Mouse (Mus musculus) limb, embryonic 12.5 days (tissue): ENCODE data around the gene Cmtm1. TPM values are rescaled to one million over a fixed set of nuclear protein-coding genes. Genes with fewer than 3 reads are reported as not detected.
"Not testable (repeated sequence)": the region's sequence is repeated elsewhere in the genome, so short reads cannot be mapped to it uniquely, and the experiment has no call there.

ENCODE experiments used
- ATAC-seq: fragments of 200-750 bp; cut with Nextera tagmentation; 2 replicates; pipeline ENCODE4 v1.8.0; 2017; ENCODE audit warnings: low read depth, moderate TSS enrichment; ENCODE audit not compliant: insufficient number of reproducible peaks, insufficient read depth, low FRiP score, low TSS enrichment
- H3K27ac ChIP-seq: fragments of 300-500 bp; sonication (generic); 2 replicates; pipeline ENCODE4 v1.5.1; 2016; ENCODE audit warnings: mild to moderate bottlenecking, moderate library complexity
- H3K27me3 ChIP-seq: fragments of 300-500 bp; sonication (generic); 2 replicates; pipeline ENCODE4 v1.6.1; 2016; ENCODE audit warnings: mild to moderate bottlenecking, moderate library complexity
- H3K36me3 ChIP-seq: fragments of 300-500 bp; sonication (generic); 2 replicates; pipeline ENCODE4 v1.6.1; 2016; ENCODE audit warnings: mild to moderate bottlenecking, moderate library complexity
- H3K4me1 ChIP-seq: fragments of 300-500 bp; sonication (generic); replicated peaks from 2 replicates; pipeline ENCODE4 v1.6.1; 2016
- H3K4me2 ChIP-seq: fragments of 300-500 bp; sonication (generic); 2 replicates; pipeline ENCODE4 v1.6.1; 2016; ENCODE audit warnings: mild to moderate bottlenecking, moderate library complexity
- H3K4me3 ChIP-seq: fragments of 300-500 bp; sonication (generic); replicated peaks from 2 replicates; pipeline ENCODE4 v1.5.1; 2016; ENCODE audit warnings: mild to moderate bottlenecking
- H3K9ac ChIP-seq: fragments of 300-500 bp; sonication (generic); replicated peaks from 2 replicates; pipeline ENCODE4 v1.6.1; 2016; ENCODE audit warnings: mild to moderate bottlenecking, moderate library complexity
- H3K9me3 ChIP-seq: fragments of 300-500 bp; sonication (generic); 2 replicates; pipeline ENCODE4 v1.6.1; 2016; ENCODE audit warnings: mild to moderate bottlenecking, moderate library complexity
- WGBS: fragments of 180-500 bp; shearing (Covaris S2); methylation state at CpG from one replicate; pipeline ENCODE4 v1.1.7; 2016; 5-methylcytosine and 5-hydroxymethylcytosine counted together
- polyA plus RNA-seq: library from polyadenylated mRNA; unstranded; fragments of >200 nt; fragmentation: Nextera tagmentation; extraction: Ambion mirVana; gene quantifications from 2 replicates; pipeline ENCODE4 v1.2.1, GENCODE M21; 2016

The Cmtm1 gene
- polyA plus RNA-seq, 1 experiment from 2014 or later: not detected

DNA sequence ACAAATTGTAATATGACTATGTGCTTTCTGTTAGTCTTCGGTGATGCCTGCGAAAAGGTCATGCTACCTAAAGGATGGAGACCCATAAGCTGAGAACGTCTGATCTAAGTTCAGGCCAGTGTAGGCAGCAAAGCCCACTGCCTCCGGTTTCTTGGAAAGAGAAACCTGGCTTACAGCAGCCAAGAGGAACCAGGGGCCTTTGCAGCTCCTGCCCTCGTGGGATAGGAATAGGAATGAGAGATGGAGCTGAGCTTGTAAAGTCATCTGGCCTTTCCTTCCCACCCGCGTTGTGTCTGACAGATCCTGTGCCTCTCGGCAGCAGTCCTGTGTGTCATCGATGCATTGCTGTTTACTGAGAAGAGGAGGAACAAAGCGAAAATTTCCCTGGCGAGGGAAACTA lies 11.3 kb upstream of the Cmtm1 start, which contains the start of gene Gm11020:
Gene Gm11020 (plus strand): TSS at position 301 of the 400 bp plus-strand sequence.
- H3K27ac ChIP-seq, H3K4me2 ChIP-seq, H3K9ac ChIP-seq, H3K27me3 ChIP-seq, H3K4me1 ChIP-seq, H3K36me3 ChIP-seq, H3K4me3 ChIP-seq, ATAC-seq, H3K9me3 ChIP-seq: not testable (repeated sequence)
- 79% methylated on average over 11 of the region's 11 CpGs for WGBS

DNA sequence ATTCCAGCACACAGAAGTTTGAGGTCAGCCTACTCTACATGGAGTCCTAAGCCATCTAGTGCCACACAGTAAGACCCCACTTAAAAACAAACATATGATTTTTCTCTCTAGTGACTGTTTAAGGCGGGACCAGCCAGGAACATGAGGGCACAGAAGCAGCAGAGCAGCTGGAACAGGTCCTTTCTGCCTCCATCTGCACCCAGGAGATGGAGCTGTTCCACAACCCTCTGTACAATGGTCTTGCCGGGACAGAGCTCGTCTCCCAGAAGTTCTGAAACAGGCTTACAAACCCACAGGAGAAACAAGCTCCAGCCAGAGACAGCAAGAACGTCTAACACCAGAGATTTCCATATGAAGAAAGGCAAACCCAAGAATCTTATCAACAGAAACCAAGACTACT lies 3.4 kb upstream of the Cmtm1 start:
- H3K27ac ChIP-seq: no peak overlapping the region
- H3K9me3 ChIP-seq: no peaks in the 10 kb centered on the region
- no peaks in the 10 kb centered on the region for H3K36me3 ChIP-seq
- no peak overlapping the region for H3K9ac ChIP-seq
- no peaks in the 10 kb centered on the region for H3K4me1 ChIP-seq
- WGBS: 60% methylated on average over 4 of the region's 4 CpGs
- no peak overlapping the region for H3K4me3 ChIP-seq
- no peak for ATAC-seq
- no peaks in the 10 kb centered on the region for H3K27me3 ChIP-seq
- no peak overlapping the region for H3K4me2 ChIP-seq

- WGBS: 78% methylated on average over 3 of the region's 3 CpGs
These were observed 2.1 kb upstream of the Cmtm1 start for GRCm38 (mm10) chr8:104312023-104312422.

GRCm38 (mm10) chr8:104308341-104308740 lies 1.6 kb downstream of the Cmtm1 start:
- not testable (repeated sequence) for H3K27ac ChIP-seq, H3K9me3 ChIP-seq, H3K4me1 ChIP-seq, H3K9ac ChIP-seq, H3K4me2 ChIP-seq, H3K4me3 ChIP-seq, H3K27me3 ChIP-seq, H3K36me3 ChIP-seq, ATAC-seq
- WGBS: 47% methylated on average over 6 of the region's 6 CpGs

More at GRCm38 (mm10) chr8:104312023-104312422, 2.1 kb upstream of the Cmtm1 start:
- H3K4me1 ChIP-seq, H3K4me2 ChIP-seq, H3K36me3 ChIP-seq, H3K27me3 ChIP-seq, H3K27ac ChIP-seq, ATAC-seq, H3K4me3 ChIP-seq, H3K9ac ChIP-seq, H3K9me3 ChIP-seq: not testable (repeated sequence)

DNA sequence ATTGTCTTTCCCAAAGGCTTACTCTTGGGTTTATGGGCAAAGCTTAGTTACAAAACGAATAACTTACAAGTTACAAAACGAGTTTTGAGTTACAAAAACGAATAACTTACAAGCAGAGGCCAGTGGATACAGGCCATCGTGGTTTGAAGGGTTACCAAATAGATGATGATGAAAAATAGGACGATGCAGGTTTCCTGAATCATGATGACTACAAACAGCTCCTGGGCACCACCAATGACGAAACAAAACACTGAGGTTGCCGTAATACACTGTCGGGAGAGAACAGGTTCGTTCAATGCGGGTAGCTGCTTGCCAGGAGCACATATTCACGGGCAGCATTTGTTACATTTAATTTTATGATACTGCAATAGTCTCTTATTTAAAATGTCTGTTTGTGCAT lies 5.0 kb downstream of the Cmtm1 start:
- no peak overlapping the region for H3K4me2 ChIP-seq

DNA sequence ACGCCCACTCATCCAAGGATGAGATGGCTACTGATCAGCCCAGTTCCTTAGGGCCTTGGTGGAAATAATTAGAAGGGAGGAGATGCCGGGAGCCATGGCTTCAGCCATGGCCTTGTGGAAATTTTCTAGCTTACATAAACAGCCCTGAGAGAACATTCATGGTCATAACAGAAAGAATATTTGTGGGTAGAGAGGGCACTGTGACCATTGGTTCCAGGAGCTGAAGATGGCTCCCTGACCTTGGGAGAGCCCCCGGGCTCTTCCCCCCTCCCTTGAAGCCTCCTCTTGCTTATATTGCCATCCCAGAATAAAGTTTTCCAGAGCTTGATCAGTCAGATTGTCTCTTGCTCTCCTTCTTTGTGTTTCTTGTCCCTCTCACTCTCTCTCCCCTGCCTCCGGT lies 7.4 kb downstream of the Cmtm1 start:
- not testable (repeated sequence) for H3K4me1 ChIP-seq, H3K27me3 ChIP-seq, H3K27ac ChIP-seq, H3K4me2 ChIP-seq, H3K36me3 ChIP-seq, ATAC-seq, H3K9ac ChIP-seq, H3K9me3 ChIP-seq, H3K4me3 ChIP-seq
- 91% methylated on average over 4 of the region's 4 CpGs for WGBS

More for the DNA sequence above, 5.0 kb downstream of the Cmtm1 start:
- Histone ChIP-seq H3K9me3 (no peaks in the 10 kb centered on the region), H3K9ac (no peak overlapping the region), H3K27me3 (no peaks in the 10 kb centered on the region), H3K36me3 (no peaks in the 10 kb centered on the region), H3K27ac (no peak overlapping the region), H3K4me1 (peaks cover 5% of the 10 kb centered on the region; the same call in 1 of the 2 replicates), H3K4me3 (no peak overlapping the region)
- 87% methylated on average over 11 of the region's 11 CpGs for WGBS
- ATAC-seq: no peak

GRCm38 (mm10) chr8:104301577-104301976 lies 8.4 kb downstream of the Cmtm1 start:
- not testable (repeated sequence) for H3K9ac ChIP-seq, H3K4me3 ChIP-seq, H3K27me3 ChIP-seq, H3K9me3 ChIP-seq, H3K4me2 ChIP-seq, H3K27ac ChIP-seq, H3K4me1 ChIP-seq, H3K36me3 ChIP-seq, ATAC-seq
- 26% methylated on average over 3 of the region's 3 CpGs for WGBS

DNA sequence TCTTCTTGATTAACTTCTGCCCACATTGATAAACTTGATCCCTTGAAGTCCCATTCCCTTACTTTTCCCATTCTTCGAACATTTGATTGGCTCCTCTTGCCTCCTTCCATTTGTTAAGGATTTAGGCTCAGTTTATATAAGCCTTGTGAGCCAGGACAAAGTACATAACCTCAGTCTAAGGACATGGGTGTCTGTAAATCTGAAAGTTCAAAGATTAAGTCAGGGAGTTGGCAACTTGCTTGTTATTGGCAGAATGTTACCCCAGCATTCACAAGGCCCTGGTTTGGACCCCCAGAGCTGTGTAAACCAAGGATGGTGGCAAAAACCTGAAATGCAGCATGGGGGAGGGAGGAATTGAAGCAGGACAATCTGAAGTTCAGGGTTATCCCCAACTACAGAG lies 15.5 kb downstream of the Cmtm1 start:
- H3K4me1 ChIP-seq: no peaks in the 10 kb centered on the region
- H3K4me2 ChIP-seq: no peak overlapping the region
- H3K27ac ChIP-seq: no peak overlapping the region
- H3K9me3 ChIP-seq: no peaks in the 10 kb centered on the region
- no peak for ATAC-seq
- no peak overlapping the region for H3K9ac ChIP-seq
- 85% methylated on average over 1 of the region's 1 CpGs for WGBS
- H3K4me3 ChIP-seq: no peak overlapping the region
- H3K36me3 ChIP-seq: no peaks in the 10 kb centered on the region
- H3K27me3 ChIP-seq: no peaks in the 10 kb centered on the region

DNA sequence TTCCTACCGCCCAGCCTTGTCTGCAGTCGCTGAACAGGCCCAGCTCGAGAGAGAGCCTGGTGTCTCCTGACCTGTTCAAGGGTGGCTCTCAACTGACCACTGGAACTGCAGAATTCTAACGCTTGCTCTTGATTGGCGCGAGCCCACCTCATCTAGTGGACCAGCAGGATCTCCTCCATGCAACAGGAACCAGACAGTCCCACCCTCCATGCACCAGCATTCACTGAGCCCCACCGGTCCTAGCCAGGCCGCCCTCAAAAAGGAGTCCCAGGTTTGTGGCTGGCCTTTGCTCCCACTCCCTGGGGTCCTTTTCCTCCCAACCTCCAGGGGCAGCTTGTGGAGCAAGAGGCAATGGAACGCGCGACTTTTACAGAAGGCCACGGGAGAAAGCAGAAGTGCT lies 16.9 kb downstream of the Cmtm1 start, which contains the start of gene Cmtm2a:
Gene Cmtm2a (minus strand): TSS at position 101 of the 400 bp plus-strand sequence.
- H3K36me3 ChIP-seq, H3K4me3 ChIP-seq, H3K9me3 ChIP-seq, H3K4me2 ChIP-seq, H3K9ac ChIP-seq, ATAC-seq, H3K27ac ChIP-seq, H3K4me1 ChIP-seq, H3K27me3 ChIP-seq: not testable (repeated sequence)
- 85% methylated on average over 12 of the region's 12 CpGs for WGBS

- Histone ChIP-seq H3K36me3 (peaks cover 9% of the 10 kb centered on the region), H3K27ac (no peak overlapping the region), H3K4me3 (no peak overlapping the region), H3K4me1 (no peaks in the 10 kb centered on the region), H3K27me3 (no peaks in the 10 kb centered on the region), H3K4me2 (no peak overlapping the region), H3K9ac (no peak overlapping the region), H3K9me3 (no peaks in the 10 kb centered on the region)
- ATAC-seq: no peak
- WGBS: 90% methylated on average over 6 of the region's 6 CpGs
These were observed 41.0 kb downstream of the Cmtm1 start for GRCm38 (mm10) chr8:104268937-104269440.

DNA sequence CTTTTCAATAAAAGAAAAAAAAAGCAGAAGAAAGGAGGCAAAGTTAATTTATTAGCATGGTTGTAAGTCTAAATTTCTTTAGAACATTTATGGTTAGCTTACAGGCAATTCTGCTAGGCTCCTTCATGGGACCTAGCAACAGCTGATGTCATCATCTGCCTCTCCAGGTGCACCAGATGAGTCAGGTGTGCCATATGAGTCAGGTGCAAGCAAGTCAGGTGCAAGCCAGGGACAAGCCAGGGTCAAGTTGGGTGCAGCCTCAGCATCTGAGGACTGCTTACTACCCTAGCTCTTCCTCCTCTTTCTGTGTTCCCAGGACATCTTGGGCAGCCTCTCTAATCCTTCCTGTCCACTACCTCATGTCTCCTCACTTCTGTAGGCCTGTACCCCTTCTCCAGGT lies 41.6 kb downstream of the Cmtm1 start:
- Histone ChIP-seq H3K9me3 (no peaks in the 10 kb centered on the region), H3K4me1 (no peaks in the 10 kb centered on the region), H3K36me3 (peaks cover 15% of the 10 kb centered on the region), H3K4me2 (no peak overlapping the region), H3K27ac (no peak overlapping the region), H3K4me3 (no peak overlapping the region), H3K27me3 (no peaks in the 10 kb centered on the region), H3K9ac (no peak overlapping the region)
- no peak for ATAC-seq

- H3K9me3 ChIP-seq, ATAC-seq: not testable (repeated sequence)
- WGBS: 96% methylated on average over 22 of the region's 22 CpGs
These were observed 45.5 kb downstream of the Cmtm1 start for GRCm38 (mm10) chr8:104264271-104264935.

More at GRCm38 (mm10) chr8:104264271-104264935, 45.5 kb downstream of the Cmtm1 start:
- not testable (repeated sequence) for H3K4me3 ChIP-seq, H3K4me1 ChIP-seq, H3K27ac ChIP-seq, H3K27me3 ChIP-seq, H3K4me2 ChIP-seq, H3K9ac ChIP-seq
- H3K36me3 ChIP-seq: peaks cover 39% of the 10 kb centered on the region
